Mouse (Mus musculus) left cerebral cortex, adult 11 months (tissue): ENCODE data around the gene Taf3.

Source experiments
- DNase-seq: peaks from one replicate; pipeline ENCODE4 v3.0.0; 2022; ENCODE audit warnings: low spot score

The Taf3 gene

DNA sequence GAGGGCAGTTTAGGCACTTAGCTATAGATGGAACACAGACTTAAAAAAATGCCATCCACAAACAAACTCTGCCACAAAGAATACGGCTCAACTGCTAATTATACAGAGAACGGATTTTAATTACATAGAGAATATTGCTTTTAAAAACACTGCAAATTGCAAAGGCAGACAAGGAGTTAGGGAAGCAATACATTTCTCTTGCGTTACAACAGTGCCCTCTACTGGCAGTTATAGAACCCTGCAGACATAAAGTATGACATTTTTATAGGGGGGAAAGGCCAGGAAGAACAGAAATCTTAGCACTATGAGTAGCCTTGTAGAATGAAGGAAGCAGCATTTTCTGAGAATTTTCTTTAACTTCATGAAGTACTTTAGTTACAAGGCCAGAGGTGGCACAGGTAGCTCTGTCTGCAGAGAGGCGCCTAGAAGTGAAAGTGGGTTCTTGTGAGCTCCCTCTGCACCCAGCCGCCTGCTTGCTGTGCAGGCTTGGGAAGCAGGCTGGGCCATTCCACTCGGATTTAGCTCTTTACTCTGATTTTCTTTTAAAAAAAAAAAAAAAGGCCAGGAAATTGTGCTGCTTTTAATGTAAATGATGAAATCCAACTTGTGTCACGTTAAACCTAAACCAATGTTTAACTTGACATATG, 38.0 kb downstream of the Taf3 start:
- no peak for DNase-seq

DNA sequence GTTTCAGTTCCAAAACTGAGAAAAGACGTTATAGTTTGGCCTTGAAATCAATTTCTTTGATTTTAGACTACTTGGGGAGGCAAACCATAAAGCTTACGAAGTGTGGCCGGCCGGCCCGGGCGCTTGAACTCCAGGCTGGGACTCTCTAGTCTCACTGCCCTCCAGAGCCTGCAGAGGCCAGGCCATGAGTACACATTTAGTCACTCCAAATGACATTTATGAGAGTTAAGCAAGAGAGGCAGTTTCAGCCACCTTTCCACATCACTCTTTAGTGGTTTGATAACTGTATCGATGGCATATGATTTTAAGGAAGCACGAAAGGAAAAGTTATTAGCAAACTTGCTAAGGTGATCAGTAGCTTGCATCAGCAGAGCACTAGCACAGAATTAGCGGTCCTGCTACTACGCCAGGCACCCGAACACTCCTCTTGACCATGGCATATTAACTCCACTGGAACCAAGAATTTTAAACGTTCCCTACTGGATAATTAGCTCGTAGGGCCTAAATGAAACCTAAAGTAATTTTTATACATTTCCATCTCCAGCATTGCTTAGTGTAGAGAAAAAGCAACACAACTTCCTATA, 38.6 kb downstream of the Taf3 start:
- DNase-seq = no peak

DNA sequence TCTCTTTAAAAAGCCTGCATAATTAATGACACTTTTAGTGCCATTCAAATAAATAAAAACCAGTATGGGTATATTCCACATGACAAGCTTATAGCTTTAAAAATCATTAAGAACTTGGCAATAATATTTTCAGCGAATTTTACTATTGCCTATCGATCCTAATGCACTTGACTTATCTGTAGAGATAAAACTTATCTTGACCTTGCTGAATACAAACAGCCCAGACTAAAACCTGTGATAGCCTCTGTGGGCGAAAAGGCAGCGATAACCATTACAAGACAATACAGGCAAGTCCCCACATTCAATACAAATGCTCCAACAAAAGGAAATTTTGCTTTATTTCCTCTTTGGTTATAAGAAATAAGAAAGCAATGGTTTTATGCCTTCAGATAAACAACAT, 39.8 kb downstream of the Taf3 start:
- DNase-seq = no peak

DNA sequence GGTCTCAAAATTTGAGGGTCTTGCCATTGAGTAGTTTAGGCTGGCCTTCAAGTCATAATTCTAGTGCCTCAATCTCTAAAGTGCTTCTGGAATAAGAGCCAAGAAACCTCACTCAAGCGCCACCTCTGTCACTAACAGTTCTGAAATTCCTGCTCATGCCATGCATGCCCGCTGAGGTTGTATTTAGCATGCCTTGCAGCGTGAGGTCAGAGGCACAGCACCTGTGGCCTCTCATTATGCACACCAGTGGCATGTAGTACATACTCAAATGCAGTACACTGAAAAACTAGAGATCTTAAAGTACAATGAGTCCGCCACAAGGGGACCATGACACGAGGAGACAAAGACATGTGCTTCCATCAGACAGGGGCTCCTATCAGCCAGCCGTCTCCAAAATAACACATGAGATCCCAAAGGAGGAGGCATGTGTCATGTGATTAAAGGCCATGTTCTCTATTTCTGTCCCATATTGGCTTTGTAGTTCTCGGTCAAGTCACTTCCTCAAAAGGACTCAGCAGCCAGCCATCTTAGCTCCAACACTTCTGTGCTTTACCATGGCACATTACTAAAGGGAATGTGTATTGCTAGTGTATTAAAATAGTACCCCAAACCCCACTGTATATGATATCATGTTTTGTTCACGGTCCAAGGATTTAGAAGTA, 43.3 kb downstream of the Taf3 start:
- DNase-seq = no peak

DNA sequence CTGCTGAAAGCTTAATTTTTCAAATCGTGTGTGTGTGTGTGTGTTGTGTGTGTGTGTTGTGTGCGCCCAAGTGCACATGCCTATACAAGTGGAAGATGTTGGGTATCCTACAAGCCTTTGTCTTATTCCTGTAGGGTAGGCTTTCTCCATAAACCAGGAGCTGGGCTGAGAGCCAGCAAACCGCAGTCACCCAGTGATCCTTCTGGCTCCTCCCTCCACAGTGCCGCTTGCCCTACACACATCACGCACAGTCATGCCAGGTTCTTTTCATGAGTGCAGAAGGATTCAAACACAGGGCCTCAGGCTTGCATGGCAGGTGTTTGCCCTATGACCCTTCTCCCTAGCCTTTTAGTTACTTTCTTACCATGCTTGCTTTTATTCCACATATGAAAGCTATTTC, 45.0 kb downstream of the Taf3 start:
- no peak for DNase-seq

DNA sequence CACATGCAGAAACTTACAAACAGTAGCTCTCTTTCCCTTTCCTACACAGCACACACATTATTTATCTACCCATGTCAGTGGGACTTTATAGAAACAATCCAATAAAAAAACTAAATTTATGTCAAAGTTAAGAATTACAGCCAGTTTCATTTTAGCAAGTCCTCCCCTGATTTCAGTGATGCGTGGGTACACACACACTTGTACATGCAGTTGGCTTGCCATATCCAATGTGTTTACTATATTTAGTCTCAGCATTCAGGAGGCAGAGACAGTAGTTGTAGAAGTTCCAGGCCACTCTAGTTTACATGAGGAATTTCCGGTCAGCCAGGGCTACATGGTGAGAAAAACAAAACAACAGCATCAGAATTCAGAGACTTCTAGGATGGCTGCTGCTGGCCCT, 46.8 kb downstream of the Taf3 start:
- no peak for DNase-seq

DNA sequence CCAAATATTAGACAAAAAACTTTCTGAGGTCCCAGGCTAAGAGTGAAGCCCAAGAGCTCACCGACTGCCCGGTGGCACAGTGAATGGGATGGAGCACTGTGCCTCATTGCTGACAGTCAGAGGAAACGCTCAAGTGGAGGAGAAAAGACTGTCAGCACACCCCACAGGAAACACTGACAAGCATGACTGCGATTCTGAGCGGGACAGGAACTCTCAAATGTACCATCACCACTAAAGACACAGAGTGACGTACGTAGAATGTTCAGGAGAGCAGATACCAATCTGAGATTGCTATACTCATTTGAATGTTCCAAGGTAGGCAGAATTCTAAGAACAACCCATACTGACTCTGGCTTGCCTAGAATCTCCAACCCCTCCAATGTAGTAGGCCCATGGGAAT, 50.9 kb downstream of the Taf3 start:
- no peak for DNase-seq

DNA sequence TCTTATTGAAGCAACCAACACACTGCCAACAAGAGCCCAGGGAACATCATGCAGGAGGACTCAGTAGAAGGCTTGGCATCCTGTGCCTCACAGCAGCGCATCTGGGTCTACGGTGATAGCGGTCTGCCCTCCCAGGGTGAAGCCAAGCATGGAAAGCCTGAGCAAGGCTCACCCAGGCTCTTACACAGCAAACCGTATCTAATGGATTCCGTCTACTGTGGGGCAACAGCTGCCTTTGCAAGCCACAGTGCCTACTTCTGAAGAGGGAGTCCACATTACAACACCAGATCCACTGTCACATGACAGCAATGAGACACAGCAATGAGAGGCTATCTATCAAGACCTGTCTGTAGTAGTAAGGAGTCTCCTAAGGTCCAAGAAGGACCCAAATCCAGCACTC, 52.3 kb downstream of the Taf3 start:
- no peak for DNase-seq

DNA sequence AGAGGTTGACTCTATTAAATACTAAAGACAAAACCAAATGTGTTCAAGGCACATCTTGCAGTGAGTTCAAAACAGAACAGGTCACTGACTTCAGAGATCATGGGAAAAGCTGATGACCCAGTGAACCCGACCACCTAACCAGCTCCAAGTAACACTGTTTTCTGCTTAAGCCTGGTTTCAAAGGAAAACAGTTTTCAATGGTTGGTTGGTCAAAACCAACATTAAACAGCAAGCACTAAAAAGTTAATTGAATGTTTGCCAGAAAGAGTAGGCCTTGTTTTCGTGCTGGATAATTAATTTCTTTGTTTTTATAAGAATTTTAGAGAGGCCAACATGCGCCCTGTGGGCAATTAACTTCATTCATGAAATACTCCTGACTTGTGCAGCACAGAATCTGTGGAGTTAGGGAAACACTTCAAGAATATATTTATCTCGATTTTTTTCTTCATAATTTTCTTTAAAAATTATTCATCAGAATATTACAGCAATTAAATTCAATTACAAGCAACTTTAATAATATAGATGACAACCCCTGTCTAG, 57.6 kb downstream of the Taf3 start:
- no peak for DNase-seq

DNA sequence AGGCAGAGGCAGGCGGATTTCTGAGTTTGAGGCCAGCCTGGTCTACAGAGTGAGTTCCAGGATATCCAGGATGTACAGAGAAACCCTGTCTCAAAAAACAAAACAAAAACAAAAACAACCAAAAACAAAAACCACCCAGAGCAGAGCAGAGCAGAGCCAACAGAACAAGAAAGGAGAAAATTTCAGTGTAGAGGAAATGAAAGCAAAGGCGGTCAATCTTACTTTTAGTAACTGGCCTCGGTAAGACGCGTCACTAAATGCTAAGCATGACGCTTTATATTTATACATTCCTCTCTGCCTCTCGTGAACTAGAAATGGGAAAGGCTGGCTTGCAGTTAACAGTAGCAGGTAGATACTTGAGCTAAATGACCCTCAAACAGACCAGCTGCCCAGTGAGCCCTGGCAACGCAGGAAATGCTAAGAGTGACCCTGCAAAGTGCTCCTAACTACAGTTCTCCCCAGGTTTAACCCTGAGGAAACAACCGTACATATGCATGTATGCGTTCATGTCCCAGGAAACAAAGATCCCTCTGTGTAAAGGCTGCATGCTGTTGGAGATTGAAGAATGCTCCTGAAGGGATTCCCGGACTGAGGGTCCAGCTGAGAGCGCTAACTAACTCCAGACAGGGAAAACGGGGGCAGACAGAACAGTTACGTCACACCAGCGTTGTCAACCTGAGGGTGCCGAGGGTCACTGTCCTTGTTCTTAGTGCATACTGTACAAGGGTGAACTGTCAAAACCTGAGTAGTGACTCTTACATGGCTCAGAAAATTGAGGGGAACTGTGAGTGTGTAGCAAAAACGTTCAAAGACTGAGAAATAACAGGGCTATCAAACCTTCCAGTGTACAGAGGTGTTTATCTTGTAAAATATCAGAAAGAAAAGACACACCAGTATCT, 58.5 kb downstream of the Taf3 start:
- no peak for DNase-seq

DNA sequence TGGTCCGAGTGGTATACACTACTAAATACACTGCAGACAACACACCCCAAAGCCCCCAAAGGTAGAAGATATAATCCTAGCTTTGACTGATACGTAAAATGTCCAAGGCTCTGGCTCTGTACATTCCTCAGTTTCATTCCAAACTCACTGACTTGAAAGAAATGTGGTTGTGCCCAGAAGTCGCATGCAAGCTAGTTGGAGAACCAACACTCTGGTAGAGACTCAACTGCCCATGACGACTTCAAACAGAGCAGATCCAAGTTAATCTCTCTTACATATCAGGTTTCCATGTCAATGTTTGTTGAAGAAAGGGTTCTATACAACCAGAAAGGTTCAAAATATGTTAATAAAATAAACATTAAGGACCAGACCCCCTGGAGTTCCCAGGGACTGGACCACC, 60.1 kb downstream of the Taf3 start:
- DNase-seq = no peak

DNA sequence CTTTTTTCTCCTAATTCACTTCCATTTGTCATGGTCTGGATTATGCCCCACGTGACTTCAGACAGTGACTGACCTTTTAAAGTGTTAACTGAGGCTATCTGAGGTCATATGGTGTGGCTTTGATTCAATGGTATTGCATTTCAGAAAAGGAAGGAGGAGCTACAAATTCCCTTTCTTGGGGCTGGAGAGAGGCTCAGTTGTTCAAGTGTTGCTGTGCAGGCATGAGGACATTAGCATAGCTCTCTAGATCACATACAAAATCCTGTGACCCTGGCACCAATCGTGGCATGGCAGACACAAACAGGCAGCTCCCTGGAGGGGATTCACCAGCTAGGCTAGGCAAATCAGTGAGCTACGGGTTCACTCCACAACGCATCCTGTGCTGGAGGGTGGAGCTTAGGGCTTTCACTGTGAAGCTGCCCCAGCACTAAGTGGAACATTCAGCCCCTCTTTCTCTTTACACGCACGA, 62.4 kb downstream of the Taf3 start:
- no peak for DNase-seq

DNA sequence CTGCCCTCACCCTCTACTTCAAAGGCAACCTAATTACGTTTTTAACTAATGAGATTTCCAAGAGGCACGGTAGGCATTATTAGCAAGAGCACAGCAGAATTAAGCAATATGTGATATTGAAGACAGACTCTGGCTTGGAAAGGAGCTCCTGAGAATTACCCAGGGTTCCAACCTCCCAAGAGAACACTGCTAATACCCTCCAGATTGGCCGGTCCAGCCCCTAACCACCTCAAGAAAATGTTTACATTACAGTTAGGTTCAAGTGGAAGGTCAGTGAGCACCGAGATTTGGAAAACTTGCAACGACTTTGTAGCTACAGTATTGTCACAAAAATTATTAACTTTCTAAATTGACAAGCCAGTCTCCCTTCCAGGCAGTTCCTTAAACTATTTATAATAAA, 66.0 kb downstream of the Taf3 start:
- DNase-seq = no peak

DNA sequence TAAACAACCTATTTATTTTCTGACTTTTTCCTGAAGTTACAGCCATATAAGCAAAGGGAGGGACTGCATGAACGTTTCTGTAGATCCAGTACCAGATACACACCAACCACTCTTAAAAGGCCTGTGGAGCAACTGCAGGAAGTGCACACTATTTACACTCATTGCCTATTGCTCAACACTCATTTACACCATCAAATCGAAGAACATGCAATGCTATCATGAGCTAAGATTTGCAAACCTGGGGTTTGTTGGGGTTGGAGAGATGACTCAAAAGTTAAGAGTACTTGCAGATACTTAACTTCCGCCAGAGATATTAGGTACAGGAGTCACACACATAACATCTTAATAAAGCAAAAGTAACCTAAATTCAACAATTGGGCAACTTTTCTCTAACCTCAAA, 76.5 kb downstream of the Taf3 start:
- DNase-seq = no peak

DNA sequence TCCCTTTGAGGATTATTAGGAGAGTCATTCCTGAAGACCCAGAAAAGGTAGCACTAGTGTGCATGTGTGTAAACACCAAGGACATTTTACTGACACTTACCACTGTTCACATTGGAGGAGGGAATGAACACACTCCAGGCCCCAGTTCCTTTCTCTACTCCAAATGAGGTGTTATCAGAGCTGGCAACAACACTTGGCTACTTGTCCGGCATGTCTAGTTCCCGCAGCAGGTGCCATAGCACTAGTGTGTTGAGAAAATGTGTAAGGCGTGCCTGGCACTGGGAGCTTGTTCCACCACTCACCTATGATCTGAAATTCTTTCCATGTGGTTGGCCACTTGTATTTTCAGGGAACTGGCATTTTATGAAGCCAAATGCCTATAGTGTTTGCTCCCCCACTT, 77.8 kb downstream of the Taf3 start:
- no peak for DNase-seq

DNA sequence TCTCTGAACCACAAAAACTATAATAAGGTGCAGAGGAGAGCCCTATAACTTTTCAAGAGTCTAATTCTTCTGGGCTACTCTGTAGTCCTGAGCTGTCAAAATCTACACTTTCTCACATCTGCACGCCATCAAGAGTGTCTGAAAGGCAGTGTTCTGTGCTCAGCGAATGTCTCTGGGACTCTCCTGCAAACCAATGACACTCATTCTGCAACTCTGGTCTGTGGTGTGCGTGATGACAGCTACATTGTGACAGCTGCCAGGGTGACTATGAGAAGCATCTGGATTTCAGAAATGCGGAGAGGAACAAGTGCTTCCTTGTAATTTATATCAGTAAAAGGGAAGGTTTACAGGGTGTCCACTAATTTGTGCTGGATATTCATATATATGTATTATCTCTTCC, 78.2 kb downstream of the Taf3 start:
- no peak for DNase-seq

DNA sequence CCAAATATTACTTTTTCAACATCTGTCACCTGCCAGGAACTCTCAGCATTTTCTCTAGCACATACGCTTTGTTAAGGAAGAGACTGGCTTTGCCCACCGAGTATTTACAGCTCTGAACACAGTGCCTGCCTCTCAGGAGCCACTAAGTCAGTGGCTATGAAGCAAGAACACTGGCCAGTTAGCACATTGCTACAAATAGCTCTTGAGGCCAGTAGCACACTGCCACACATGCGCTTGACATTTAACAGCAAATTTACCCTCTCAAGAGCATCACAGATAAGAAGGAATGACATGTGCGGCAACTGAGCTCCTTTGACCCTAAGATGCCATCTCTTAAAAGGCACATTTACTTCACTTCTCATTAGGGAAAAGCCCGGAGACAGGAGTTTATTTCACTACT, 78.7 kb downstream of the Taf3 start:
- DNase-seq = no peak

DNA sequence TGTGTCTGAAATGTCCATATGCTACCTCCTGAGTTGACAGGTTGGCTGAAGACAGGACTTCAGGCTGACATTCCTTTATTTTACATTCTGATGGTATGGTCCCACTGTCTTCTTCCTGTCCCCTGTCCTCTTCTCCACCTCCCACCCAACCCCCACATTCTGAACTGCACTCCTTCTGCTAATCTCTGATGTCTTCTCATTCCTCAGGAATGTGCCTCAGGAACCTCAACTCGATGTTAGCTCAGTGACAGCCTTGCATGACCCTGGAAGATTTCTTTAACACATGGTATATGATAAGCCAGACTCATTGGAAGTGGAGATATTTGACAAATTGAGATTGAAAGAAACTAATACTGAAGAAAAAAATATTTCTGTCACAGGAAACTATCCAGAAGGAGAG, 81.8 kb downstream of the Taf3 start:
- DNase-seq = no peak

DNA sequence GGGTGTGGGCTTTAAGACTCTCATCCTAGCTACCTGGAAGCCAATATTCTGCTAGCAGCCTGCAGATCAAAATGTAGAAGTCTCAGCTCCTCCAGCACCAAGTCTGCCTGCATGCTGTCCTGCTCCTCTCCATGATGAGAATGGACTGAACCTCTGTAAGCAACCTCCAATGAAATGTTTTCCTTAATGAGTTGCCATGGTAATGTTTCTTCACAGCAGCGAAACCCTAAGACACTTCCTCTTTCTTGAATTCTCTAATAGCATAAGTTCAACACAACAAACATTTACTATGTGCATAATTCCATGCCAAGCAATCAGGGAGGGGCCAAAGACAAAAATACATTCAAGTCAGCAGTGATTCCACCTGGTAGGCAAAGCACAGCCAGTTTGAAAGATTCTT, 82.8 kb downstream of the Taf3 start:
- DNase-seq = no peak

DNA sequence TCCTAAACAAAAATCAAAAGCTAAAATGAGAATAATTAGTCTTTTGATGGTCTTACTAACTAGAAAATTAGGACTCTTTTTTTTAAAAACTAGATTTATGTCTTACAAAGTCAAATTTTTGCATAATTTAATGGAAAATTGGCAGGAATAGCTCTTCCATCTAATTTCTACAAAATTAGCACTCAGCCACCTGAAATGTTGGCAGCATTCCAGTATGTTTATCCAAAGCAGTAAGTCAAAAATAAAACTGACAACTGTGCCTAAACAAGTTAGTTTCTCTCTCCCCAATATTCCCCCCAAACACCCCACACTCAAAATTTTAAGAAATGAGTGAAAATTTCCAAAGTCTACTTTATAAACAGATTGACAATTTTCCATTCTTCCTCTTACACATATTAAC, 85.5 kb downstream of the Taf3 start:
- DNase-seq = no peak

DNA sequence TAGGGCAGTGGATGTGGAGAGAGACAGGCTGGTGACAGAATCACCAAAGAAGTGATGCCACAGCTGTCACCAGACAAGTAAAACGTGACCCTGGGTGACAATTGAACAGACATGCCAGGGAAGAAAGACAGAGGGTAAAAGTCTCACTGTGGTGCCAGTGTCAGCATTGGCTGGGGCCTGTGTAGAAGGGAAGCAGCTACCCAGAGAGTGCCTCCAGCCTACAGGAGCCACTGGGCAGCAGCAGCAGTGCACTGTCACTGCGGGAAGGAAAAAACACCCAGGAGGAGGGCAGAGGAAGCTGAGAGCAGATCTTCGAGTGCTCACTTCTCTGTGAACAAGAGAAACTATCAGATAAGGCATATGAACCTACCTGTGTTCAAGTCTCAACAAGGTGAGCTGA, 86.7 kb downstream of the Taf3 start:
- DNase-seq = no peak

DNA sequence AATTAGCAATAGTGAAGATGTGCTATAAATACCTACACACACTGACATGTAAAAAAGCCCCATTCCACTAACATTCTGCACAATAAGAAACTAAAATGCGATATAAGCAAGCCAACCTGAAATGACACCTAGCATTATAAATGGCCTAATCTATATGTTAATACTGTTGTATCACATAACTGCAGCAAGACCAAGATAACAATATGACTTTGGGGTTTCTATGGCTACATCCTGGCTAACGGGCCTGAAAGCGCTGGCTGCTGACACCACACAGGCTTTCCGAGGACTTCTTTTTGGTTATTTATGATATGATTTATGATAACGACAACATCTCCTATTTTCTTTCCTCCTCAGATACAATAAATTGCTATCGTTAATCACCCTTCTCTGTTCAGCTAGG, 90.4 kb downstream of the Taf3 start:
- DNase-seq = no peak

DNA sequence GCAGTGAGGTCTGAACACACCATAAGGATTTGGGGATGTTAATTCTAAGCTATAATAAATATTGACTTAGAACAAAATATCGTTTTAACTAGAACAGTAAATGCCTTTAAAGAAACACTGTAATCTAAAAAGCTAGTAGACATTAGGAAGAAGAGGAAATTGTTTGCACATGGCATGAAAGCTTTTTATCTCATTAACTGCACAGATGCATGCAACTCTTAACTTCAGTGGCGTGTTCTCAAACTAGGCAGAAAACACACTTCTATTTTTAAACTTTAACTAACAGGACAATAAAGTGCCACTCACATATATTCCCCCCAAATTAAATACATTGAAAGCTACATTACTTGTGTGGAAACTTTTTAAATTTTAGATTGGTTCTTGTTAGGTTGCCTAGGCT, 91.8 kb downstream of the Taf3 start:
- DNase-seq = no peak
